Mouse (Mus musculus) spleen, adult 12 weeks (tissue): ENCODE results near the gene Pbdc1.
"Not testable (repeated sequence)": the region's sequence is repeated elsewhere in the genome, so short reads cannot be mapped to it uniquely, and the experiment has no call there.

ENCODE experiments used
- DNase-seq: peaks from one replicate; pipeline ENCODE4 v3.0.0; 2022; ENCODE audit warnings: low spot score

Gene Pbdc1

DNA sequence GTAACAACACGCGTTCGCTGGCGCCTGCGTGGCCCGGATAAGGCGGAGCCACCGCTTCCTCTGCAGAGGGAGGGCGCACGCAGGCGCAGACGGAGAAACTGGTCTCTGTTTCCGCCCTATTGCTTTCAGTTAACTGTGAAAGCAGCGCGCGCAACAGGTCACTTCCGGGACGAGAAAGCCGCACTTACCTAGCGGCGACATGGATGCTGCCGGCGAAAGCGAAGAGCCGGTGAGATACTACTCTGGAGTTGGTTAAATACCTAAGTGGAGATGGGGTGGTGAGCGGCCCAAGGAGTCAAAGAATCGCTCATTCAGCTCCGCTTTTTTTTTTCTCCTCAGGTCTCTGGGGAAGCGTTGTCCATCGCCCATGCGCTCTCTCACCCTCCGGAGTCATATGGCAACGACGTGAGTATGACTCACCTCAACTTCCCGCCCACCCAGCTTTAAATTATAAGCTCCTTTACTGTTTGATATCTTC is at the start of gene Pbdc1:
Gene Pbdc1, plus strand, starts transcription at position 142 of the 478 bp plus-strand sequence.
- DNase-seq = peak; percentile 87

DNA sequence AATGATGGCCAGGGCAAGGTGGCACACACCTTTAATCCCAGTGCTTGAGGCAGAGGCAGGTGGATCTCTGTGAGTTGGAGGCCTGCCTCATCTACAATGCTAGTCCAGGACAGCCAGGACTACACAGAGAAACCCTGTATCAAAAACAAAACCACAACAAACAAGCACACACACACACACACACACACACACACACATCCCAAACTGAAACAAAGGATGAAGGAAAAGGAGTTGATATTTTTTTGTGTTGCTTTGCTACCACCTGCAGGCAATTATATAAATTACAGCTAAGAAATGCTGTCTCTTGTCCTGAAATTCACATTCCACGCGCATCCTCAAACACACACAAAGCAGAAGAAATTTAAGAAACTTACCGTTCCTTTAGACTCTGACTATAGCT is 41.9 kb upstream of the Pbdc1 start:
- DNase-seq = no peak

DNA sequence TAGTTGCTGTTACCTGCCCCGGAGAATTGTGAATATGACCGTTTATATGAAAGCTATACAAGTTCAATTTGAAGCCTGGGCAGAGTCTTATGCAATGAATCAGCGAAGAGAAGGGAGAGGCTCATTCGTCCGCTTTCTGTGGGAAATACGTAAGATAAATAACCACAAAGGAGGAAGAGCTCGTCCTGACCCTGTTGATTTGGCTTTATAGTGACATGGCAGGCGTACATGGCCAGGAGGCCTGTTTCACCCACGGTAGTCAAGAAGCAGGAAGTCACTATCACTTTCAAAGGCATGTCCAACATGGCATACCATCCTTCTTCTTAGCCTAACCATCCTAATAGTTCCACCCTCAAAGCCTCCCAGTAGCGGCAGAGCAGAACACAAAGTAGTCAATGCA is 15.3 kb upstream of the Pbdc1 start:
- no peak for DNase-seq

DNA sequence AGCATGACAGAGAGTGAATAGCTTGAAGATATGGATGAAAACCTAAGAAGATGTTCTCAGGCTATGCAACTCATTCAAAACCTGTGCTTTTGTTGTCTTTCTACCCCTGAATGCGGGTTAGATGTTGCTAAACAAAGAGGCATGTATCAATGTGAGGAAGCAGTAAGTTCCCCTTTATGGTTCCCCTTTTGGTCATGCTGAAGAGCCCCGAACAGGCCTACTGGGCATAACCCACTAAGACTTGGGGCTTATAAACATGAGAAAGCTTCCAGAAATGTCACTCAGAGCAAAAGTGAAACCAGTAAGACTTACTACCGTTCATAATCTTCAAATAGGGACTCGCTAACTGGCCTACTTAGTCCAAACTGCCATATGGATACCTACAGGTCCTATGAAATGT is 14.8 kb upstream of the Pbdc1 start:
- no peak for DNase-seq

DNA sequence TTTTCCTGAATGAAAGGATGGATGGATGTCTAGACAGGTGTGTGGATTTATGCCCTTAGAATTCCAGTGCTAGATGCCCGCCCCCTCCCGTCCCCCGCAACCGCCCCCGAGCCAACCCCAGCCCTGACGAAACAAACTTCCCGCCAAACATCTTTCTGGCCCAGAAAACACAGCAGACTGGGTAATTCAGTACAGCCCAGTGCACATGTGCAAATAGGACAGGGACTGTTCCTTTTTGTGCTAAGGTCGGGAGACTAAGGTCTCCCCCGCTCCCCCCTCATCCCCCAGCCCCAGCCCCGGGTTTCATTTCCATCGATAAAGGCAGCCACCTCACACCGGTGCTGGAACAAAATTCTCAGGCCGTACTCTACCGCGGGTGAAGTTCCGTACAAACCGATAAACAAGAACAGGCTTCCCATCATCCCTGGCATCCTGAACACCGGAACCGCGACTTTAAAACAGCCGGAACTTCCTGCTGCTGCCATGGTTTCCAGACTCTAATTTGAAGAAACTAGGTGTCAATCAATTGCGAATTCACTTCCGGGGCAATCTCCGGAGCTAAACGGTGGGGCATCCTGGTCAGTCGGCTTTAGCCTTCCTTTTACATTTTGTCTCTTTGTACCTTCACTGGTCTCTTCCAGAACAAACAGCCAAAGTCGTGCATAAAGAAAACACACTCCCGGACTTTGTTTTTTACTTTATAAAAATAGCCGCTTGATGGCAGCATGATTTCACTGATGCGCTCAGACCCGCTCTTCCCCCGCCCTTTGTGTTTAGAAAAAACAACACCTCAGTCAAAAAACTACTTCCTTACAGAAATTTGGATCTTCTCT is 9.7 kb upstream of the Pbdc1 start:
- DNase-seq = peak; percentile 69

DNA sequence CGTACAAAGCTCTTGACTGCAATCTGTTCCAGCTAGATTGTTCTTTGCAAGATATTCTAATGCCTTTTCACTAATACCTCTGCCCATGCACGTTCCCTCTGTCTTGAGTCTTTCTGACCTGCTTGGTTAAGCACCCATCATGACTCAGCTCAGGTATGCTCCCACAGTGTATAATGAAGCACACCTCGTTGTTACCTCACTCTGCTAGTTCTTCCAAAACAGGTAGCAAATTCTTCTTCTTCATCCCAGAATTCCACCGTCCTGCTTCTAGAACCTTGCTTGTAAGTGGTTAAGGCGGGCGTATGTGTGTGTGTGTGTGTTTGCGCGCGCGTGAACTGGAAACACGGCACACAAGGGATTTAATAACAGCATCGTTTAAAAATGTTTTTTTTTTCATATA is 405 bp upstream of the Pbdc1 start:
- no peak for DNase-seq

DNA sequence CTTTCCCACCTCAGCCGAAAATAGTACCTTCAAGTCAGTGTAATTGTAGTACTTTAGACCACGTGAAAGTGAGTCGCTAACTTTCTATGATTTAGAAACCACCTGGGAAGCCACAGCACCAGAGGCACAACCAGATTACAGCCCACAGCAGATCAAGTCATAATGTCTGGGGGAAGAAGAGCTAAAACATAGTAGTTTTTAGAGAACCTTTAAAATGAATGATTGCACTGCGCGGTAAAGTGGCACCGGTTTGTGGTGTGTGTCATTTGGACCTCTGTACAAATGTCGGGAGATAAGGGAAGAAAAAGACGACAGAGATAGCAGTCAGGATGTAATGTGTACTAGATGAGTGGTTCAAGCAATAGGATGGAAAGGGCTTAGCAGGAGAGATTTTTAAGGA is 540 bp downstream of the Pbdc1 start:
- no peak for DNase-seq

DNA sequence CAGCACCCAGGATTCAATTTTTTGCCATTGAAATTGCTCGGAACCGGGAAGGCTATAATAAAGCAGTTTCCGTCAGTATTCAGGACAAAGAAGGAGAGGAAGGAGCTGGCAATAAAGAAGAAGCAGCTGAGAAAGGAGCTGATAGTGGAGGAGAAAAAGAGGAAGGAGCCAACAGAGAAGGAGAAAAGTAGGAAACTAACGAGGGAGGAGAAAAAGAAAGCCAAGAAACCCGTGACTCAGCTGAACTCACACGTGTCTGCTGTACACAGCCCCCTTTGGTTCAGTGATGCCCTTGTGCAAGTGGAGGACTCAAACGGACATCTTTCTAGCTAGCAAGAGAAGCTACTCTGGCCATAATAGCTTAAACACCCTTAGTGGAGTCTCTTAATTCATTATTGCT is 3.5 kb downstream of the Pbdc1 start:
- DNase-seq = not testable (repeated sequence)

DNA sequence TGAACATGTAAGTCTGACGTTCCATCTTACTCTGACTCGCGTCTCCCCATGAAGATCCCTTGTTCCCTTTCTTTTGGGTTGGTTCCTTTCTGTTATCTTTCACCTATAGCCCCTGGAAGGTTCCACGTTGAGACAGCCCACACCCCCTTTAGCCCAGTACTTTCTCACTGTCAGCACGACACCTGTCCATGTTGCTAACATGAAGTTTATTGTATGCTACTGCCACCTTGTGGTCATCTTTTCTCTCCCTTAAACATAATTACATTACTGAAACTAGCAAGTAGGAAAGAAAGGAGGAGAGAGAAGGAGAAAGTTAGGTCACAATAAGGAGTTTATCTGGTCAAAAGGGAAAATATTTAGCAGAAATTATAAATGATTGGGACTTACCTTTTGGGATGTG is 24.6 kb downstream of the Pbdc1 start:
- no peak for DNase-seq

DNA sequence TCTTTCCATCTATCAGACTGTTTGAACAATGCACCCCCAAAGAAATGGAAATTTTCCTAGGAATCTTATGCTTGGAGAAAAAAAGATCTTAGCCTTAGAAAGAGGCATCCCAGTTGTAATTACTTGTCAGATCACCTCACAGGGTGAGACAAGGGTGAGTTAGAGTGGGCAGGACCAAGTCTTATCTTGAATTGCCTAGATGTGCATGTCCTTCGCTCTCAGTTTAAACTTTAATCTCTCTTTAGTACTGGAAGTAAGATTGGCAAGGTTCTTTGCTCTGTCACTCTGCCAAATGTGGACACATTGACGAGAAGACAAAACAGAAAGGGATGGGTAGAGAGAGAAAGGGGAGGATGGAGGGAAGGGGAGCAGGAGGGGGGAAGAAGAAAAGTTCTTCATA is 35.4 kb downstream of the Pbdc1 start:
- DNase-seq = no peak

DNA sequence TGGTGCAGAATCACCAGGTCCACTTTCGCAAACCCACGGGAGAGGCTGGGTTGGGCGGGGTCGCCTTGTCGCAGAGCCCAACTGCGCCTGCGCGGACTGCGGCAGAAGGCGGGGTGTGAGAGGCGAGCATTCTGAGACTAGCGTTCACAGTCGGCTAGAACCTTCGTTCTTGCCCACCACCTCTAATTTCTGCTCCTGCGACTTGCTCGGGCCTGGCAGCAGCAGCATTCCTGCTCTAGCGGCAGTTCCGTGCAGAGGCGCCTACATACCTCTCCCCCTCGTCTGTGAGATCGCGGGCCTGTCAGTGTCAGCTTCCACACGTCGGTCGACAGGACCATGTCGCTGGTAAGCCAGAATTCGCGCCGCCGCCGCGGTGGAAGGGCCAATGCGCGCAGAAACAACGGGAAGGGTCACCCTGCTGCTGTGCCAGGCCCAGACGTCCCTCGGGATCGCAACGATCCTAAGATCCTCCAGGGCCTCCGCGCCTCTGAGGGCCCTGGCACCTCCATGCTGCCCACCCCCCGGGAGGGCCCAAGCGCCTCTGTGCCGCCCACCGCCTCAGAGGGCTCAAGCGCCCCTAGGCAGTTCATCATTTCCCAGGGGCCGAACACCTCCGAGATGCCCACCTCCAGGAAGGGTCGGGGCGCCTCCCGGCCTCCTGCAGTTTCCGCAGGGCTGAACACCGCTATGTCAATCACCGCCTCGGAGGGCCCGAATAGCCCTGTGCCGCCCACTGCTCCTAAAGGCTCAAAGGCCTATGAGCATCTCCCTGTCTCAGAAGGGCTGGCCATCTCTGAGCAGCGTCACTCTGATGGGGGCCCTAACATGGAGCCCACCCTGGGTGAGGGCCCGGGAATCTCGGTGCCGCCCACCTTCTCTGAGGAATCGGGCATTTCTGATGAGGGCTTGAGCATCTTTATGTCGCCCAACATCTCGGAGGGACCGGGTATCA is 41.0 kb downstream of the Pbdc1 start, which contains the start of gene Magee1:
Gene Magee1, plus strand, starts transcription at position 104 of the 952 bp plus-strand sequence.
- DNase-seq = peak; percentile 52

DNA sequence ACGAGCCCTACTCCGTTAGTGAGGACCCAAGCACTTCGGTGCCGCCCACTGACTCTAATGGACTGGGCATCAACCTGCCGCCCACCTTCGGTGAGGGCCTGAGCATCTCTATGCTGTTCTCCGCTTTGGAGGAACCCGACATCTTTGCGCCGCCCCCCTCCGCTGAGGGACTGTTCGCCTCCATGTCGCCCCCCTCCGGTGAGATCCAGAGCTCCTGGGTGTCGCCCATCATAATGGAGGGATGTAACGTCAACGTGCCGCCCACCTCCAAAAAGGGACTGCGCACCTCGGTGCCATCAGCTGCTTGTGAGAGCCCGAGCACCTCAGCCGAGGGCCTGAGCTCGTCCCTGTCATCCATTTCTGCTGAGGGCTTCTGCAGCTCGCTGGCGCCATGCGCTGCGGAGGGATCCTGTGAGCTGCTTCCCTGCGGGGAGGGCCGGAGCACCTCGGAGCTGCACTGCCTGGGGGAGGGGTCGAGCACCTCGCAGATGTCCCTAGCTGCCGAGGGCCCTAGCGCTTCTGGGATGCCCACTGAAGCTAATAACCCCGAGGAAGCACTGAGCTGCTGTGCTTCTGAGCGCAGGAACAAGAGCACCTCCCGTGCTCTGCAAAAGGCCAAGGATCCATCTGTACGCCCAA is 41.8 kb downstream of the Pbdc1 start:
- peak; percentile 39 for DNase-seq

DNA sequence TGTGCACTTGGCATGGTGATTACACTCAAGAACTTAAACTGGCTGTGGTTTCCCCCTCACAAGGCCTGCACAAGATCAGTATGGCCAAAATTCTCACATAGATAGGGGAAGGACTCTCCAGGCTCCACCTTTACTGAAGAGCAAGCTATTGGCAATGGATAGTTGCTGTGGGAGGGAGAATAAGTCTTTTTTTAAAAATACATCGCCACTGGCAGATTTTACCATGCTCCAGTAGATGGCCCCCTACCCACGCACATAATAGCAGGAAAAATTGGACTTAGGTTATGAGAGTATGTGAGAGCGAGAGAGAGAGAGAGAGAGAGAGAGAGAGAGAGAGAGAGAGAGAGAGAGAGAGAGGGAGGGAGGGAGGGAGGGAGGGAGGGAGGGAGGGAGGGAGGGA is 45.3 kb downstream of the Pbdc1 start:
- DNase-seq = no peak

DNA sequence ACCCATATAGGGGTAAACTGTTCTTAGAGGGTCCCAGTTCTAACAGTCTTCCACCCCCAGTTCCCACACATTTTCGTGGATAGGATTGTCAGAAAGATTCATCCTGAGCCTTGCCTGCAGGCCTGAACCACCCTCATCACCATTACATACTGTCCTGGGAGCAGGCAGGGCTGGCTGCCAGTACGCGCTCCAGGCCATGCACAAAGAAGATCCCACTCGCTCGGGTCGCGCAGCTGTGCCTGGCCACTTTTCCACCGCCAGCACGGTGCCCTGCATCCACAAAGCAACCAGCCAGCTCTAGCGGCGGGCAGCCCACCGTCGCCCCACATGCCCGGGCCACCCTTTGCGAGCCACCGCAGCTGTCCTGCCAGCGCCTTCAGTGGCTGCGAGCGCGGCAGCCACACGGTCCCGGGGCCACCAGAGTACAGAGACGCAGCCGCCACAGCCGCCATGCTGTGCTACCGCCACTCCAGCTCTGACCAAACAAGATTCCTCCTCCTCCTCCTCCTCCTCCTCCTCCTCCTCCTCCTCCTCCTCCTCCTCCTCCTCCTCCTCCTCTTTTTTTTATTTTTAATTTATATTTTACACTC is 72.4 kb downstream of the Pbdc1 start:
- no peak for DNase-seq

DNA sequence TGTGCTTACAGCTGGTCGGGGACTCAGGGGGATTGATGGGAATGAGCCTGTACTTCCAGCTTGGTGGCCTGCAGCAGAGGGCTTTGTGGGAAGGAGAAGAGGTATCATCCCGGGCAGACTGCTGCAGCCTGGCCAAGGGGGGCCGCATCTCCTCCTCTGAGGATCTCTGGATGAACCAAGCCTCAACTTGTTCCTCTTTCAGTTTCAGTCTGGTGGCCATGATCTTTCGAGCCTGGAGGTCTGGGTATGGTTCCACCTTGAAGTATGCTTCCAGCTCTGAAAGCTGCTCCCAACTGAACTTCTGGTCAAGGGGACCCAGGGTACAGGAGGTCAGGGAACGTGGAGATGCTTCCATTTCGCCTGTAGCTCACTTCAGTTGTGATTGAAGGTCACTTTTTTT is 85.5 kb downstream of the Pbdc1 start:
- DNase-seq = not testable (repeated sequence)
